Mouse (Mus musculus) heart, postnatal 14 days (tissue): ENCODE results near the gene 1700029I15Rik. TPM values are rescaled to one million over a fixed set of nuclear protein-coding genes. Genes with fewer than 3 reads are reported as not detected.

Source experiments
- DNase-seq, 2 experiments: peaks; one replicate each; pipeline ENCODE4 v3.0.0; 2021 to 2022
- intact Hi-C: fragments of 180-260 bp; cut with DNase I; formaldehyde crosslinking; loops from one replicate; pipeline ENCODE4 v1.15.1; 2025
- total RNA-seq, 2 experiments: library from RNA; stranded (reverse); gene quantifications; 2 replicates each; pipeline ENCODE4 v1.2.3; 2021

1700029I15Rik gene
- total RNA-seq, 2 experiments from 2014 or later, result 1.4 to 1.9 TPM

- intact Hi-C loops, result no loop called here
Observed at GRCm38 (mm10) chr2:92372767-92373436, 9.4 kb upstream of the 1700029I15Rik start.

GRCm38 (mm10) chr2:92373437-92373813 is 8.9 kb upstream of the 1700029I15Rik start:
- intact Hi-C loops, result no loop called here

More at GRCm38 (mm10) chr2:92372767-92373436, 9.4 kb upstream of the 1700029I15Rik start:
- DNase-seq, result no peak

GRCm38 (mm10) chr2:92374514-92374913 is 7.8 kb upstream of the 1700029I15Rik start, which contains the start of the genes Pex16 and Large2:
TSS of gene Pex16 (plus strand) at chr2:92374676.
TSS of gene Large2 (minus strand) at chr2:92374869.
- DNase-seq, result peak in 1 of 2 experiments; percentile 26
- intact Hi-C loops, result loop anchor here (2.0 kb wide), 1 partner anchor 62 kb away; no protein-coding TSS in a partner anchor

More at GRCm38 (mm10) chr2:92373437-92373813, 8.9 kb upstream of the 1700029I15Rik start:
- DNase-seq, result no peak

GRCm38 (mm10) chr2:92375099-92375623 is 7.2 kb upstream of the 1700029I15Rik start:
- DNase-seq, result peak; percentile 95
- intact Hi-C loops, result loop anchor here (2.0 kb wide), 1 partner anchor 62 kb away; no protein-coding TSS in a partner anchor

- no peak for DNase-seq
- intact Hi-C loops, result loop anchor here (2.0 kb wide), 1 partner anchor 61 kb away; no protein-coding TSS in a partner anchor
Observed at GRCm38 (mm10) chr2:92375788-92376187, 6.5 kb upstream of the 1700029I15Rik start.

GRCm38 (mm10) chr2:92376300-92376699 is 6.0 kb upstream of the 1700029I15Rik start:
- intact Hi-C loops, result no loop called here
- no peak for DNase-seq

- no peak for DNase-seq
- intact Hi-C loops, result no loop called here
Observed at GRCm38 (mm10) chr2:92377320-92377719, 5.0 kb upstream of the 1700029I15Rik start.

- intact Hi-C loops, result no loop called here
- no peak for DNase-seq
Observed at GRCm38 (mm10) chr2:92379783-92380494, 2.4 kb upstream of the 1700029I15Rik start.

- DNase-seq, result no peak
- intact Hi-C loops, result no loop called here
Observed at GRCm38 (mm10) chr2:92380495-92381050, 1.8 kb upstream of the 1700029I15Rik start.

GRCm38 (mm10) chr2:92381161-92381560 is 1.2 kb upstream of the 1700029I15Rik start:
- intact Hi-C loops, result no loop called here
- DNase-seq, result no peak

- intact Hi-C loops, result no loop called here
- no peak for DNase-seq
Observed at GRCm38 (mm10) chr2:92382759-92383158, 421 bp downstream of the 1700029I15Rik start.

GRCm38 (mm10) chr2:92384101-92384500 is 1.8 kb downstream of the 1700029I15Rik start:
- intact Hi-C loops, result no loop called here
- DNase-seq, result no peak

- intact Hi-C loops, result no loop called here
Observed at GRCm38 (mm10) chr2:92385113-92386051, 3.0 kb downstream of the 1700029I15Rik start.

GRCm38 (mm10) chr2:92386821-92387570 is 4.7 kb downstream of the 1700029I15Rik start:
- no peak for DNase-seq
- intact Hi-C loops, result no loop called here

More at GRCm38 (mm10) chr2:92385113-92386051, 3.0 kb downstream of the 1700029I15Rik start:
- DNase-seq, result no peak

- no peak for DNase-seq
- intact Hi-C loops, result no loop called here
Observed at GRCm38 (mm10) chr2:92387646-92388045, 5.3 kb downstream of the 1700029I15Rik start.

GRCm38 (mm10) chr2:92388081-92388517 is 5.8 kb downstream of the 1700029I15Rik start:
- intact Hi-C loops, result no loop called here
- DNase-seq, result no peak

GRCm38 (mm10) chr2:92388891-92389641 is 6.7 kb downstream of the 1700029I15Rik start:
- intact Hi-C loops, result no loop called here
- peak; percentile 80 for DNase-seq

GRCm38 (mm10) chr2:92389645-92390044 is 7.3 kb downstream of the 1700029I15Rik start:
- intact Hi-C loops, result no loop called here
- no peak for DNase-seq
